Mouse (Mus musculus): ENCODE measurements around the gene Eci1. TPM values are rescaled to one million over a fixed set of nuclear protein-coding genes. Genes with fewer than 3 reads are reported as not detected.

Gene Eci1
- 137 and 157 TPM in 2 replicates for polyA plus RNA-seq (2015; fragmentation: Nextera tagmentation; extraction: Ambion mirVana)

DNA sequence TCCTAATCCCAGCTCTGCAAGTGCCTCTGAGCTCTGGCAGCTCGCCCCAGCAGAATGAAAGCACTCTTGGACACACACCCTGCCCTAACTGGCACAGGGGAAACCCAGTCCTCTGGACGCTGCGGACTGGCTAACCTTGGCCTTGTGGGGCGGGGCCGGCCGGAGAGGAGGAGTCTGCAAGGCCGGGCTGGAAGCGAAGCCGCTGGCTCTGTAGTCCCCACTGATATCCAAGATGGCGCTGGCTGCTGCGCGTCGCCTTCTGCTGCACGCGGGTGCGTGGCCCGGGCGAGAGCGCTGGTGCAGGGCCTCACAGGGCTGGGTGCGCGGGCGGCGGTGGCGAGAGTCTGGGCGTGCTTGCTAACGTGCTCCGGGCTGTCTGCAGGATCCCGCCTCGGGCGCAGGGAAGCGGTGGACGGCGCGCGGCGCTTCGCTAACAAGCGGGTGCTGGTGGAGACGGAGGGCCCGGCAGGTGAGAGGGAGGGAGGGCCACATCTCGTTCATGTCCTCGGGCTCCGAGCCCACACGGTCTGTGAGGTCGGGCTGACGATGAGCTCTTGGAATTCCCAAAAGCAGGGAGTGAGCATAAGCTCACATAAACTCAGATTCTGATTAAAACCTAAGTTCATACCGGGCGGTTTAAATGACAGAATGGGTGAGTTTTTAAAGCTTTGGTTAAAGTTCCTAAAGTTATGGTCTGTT, at the start of gene Eci1:
Gene Eci1, plus strand, starts transcription at position 171 of the 699 bp plus-strand sequence.
- WGBS, result under 1% methylated on average over 47 of the region's 48 CpGs
- ATAC-seq (ENCODE audit: insufficient read depth, low FRiP score, low read depth), result peak; percentile 98

DNA sequence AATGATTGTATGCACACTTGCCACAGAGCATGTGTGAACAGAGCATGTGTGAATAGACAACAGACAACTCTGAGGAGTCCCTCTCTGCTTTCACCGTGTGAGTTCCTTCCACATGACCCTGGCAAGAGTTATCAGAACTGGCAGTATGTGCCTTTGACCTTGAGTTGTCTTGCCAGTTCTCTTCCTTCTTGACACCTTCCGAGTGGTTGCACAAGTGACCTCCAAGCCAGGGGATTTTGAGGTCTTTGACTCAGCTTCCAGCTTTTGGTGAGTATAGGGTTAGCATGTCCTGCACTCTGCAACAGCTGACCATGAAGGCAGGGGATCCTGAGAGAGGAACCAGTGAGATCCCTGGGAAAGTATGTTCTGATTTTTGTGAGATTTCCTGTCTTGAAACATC, 47.9 kb upstream of the Eci1 start:
- Histone ChIP-seq H3K36me3 (peaks cover 12% of the 10 kb centered on the region; the same call in 1 of the 2 replicates), H3K9ac (no peak overlapping the region), H3K4me1 (no peaks in the 10 kb centered on the region), H3K27me3 (replicated peaks) (no peaks in the 10 kb centered on the region), H3K4me2 (no peak overlapping the region), H3K9me3 (no peaks in the 10 kb centered on the region), H3K4me3 (replicated peaks) (no peak overlapping the region), H3K27ac (no peak overlapping the region)
- ATAC-seq (ENCODE audit: insufficient read depth, low FRiP score, low read depth), result no peak
- WGBS, result 76% methylated on average over 2 of the region's 2 CpGs

More for the DNA sequence above, at the start of gene Eci1:
- Histone ChIP-seq H3K4me1 (peaks cover 12% of the 10 kb centered on the region), H3K27me3 (replicated peaks) (no peaks in the 10 kb centered on the region), H3K36me3 (peaks cover 27% of the 10 kb centered on the region), H3K27ac (peak within 1 kb of the TSS; percentile 95), H3K4me2 (peak within 1 kb of the TSS; percentile 62), H3K9me3 (no peaks in the 10 kb centered on the region), H3K9ac (peak within 1 kb of the TSS; percentile 94), H3K4me3 (replicated peaks) (peak within 1 kb of the TSS; percentile 86)

DNA sequence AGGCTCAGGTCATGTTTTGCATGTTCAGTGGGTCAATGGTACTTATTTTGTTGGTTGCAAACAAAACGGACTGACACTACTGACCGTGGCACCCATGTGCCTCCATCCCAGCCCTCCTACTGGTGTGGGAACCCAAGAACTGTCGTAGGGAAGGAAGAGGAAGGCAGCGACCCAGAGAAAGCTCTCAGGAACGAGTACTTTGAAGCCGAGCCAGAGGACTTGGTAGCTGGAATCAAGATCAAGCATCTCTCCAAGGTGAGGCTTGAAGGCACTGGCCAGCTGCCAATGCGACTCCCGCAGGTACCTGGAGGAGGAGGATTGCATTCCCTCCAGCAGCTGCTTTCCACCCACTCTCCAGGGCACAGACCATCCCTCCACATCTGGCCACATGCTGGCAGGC, 42.7 kb upstream of the Eci1 start:
- H3K4me1 ChIP-seq, result no peaks in the 10 kb centered on the region
- no peak overlapping the region for H3K9ac ChIP-seq
- H3K27me3 ChIP-seq (replicated peaks), result no peaks in the 10 kb centered on the region
- 0 out of 2 replicates have a peak, but pooled peaks cover 14% of the 10 kb centered on the region for H3K36me3 ChIP-seq
- H3K27ac ChIP-seq, result no peak overlapping the region
- no peaks in the 10 kb centered on the region for H3K9me3 ChIP-seq
- H3K4me3 ChIP-seq (replicated peaks), result no peak overlapping the region
- no peak for ATAC-seq (ENCODE audit: insufficient read depth, low FRiP score, low read depth)
- H3K4me2 ChIP-seq, result no peak overlapping the region
- 82% methylated on average over 8 of the region's 8 CpGs for WGBS

DNA sequence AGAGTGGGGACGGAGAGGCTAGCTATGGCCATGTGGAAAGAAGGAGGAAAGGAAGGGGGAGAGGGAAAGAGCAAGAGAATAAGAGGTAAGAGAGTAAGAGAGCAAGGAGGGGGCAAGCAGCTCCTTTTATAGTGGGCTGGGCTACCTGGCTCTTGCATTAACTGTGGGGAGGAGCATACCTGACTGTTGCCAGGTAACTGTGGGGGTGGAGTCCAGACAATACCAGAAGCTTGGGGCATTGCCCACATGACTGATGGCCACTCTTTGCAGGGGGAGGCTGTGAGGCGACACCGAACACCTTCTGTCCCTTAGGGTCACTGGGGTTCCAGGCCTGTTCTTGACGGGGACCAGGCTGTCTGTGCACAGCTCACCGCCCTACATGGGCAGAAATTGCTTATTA, 37.7 kb upstream of the Eci1 start:
- Histone ChIP-seq H3K4me1 (no peaks in the 10 kb centered on the region; the same call in 1 of the 2 replicates), H3K27ac (no peak overlapping the region), H3K9me3 (no peaks in the 10 kb centered on the region), H3K36me3 (0 out of 2 replicates have a peak, but pooled peaks cover 9% of the 10 kb centered on the region), H3K9ac (no peak overlapping the region), H3K4me2 (no peak overlapping the region), H3K4me3 (replicated peaks) (no peak overlapping the region), H3K27me3 (replicated peaks) (no peaks in the 10 kb centered on the region)
- no peak for ATAC-seq (ENCODE audit: insufficient read depth, low FRiP score, low read depth)
- WGBS, result 76% methylated on average over 5 of the region's 5 CpGs

DNA sequence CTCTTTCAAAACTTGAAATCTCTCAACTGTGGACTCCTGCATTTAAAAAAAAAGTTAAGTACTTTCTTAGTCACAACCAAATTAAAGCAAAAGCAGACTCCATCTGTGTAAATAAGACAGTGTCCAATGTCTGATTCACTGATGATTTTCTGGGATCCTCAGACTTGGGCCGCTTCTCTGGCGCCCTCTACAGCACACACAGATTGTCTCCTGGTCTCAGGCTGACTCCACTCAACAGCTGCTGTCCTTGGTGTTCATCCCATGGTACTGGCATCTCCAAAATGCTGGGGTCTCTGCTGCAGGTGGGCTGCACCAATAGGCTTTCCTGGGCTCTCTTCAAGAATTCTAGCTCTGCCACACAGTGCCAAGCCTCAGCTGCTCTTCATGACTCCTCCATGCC, 36.6 kb upstream of the Eci1 start:
- Histone ChIP-seq H3K4me1 (no peaks in the 10 kb centered on the region; the same call in 1 of the 2 replicates), H3K36me3 (0 out of 2 replicates have a peak, but pooled peaks cover 9% of the 10 kb centered on the region), H3K9ac (no peak overlapping the region), H3K4me3 (replicated peaks) (no peak overlapping the region), H3K4me2 (no peak overlapping the region), H3K27ac (no peak overlapping the region), H3K9me3 (no peaks in the 10 kb centered on the region), H3K27me3 (replicated peaks) (no peaks in the 10 kb centered on the region)
- 6% methylated on average over 2 of the region's 2 CpGs for WGBS
- no peak for ATAC-seq (ENCODE audit: insufficient read depth, low FRiP score, low read depth)

DNA sequence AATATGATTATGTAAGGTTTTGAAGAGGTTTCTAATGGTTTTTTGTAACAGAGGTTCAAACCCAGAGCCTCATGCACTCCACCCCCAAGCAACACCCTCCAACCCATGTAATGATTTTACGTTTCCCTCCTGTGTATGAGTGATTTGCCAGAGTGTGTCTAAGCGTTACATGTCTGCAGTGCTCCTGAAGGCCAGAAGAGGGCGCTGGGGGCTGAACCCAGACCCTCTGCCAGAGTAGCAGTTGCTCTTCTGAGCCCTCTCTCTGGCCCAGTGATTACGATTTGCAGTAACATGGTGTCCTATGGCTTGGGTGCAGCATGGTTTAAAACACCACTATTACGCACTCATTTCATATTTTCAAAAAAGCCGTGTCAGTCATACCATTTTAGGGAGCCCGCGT, 35.3 kb upstream of the Eci1 start:
- ATAC-seq (ENCODE audit: insufficient read depth, low FRiP score, low read depth), result no peak
- Histone ChIP-seq H3K4me3 (replicated peaks) (no peak overlapping the region), H3K9me3 (no peaks in the 10 kb centered on the region), H3K27ac (no peak overlapping the region), H3K4me1 (no peaks in the 10 kb centered on the region; the same call in 1 of the 2 replicates), H3K36me3 (0 out of 2 replicates have a peak, but pooled peaks cover 5% of the 10 kb centered on the region), H3K9ac (no peak overlapping the region), H3K4me2 (no peak overlapping the region), H3K27me3 (replicated peaks) (no peaks in the 10 kb centered on the region)
- WGBS, result 62% methylated on average over 8 of the region's 8 CpGs

DNA sequence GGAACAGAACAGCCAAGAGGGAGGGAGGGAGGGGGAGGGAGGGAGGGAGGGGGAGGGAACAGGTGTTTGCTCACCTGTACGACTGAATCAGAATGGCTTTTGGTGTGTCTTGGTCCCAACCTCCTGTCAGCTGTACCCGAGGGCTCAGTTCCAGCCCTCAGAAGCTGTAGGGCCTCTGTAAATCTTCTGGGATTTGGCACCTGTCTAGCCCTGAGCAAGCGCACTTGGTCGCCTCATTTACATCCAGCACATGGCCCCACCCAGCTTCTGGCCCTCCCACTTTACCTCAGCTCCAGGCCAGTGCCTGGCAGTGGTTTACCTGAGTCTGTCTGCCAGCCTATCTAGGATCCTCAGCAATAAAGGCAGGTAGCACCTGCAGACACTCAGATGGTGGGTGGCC, 32.9 kb upstream of the Eci1 start:
- Histone ChIP-seq H3K4me3 (replicated peaks) (no peak overlapping the region), H3K27ac (peak overlapping the region; percentile 55), H3K9ac (no peak overlapping the region), H3K36me3 (no peaks in the 10 kb centered on the region), H3K9me3 (no peaks in the 10 kb centered on the region), H3K27me3 (replicated peaks) (no peaks in the 10 kb centered on the region), H3K4me1 (no peaks in the 10 kb centered on the region; the same call in 1 of the 2 replicates), H3K4me2 (no peak overlapping the region)
- ATAC-seq (ENCODE audit: insufficient read depth, low FRiP score, low read depth), result peak; percentile 84
- WGBS, result 27% methylated on average over 4 of the region's 4 CpGs

DNA sequence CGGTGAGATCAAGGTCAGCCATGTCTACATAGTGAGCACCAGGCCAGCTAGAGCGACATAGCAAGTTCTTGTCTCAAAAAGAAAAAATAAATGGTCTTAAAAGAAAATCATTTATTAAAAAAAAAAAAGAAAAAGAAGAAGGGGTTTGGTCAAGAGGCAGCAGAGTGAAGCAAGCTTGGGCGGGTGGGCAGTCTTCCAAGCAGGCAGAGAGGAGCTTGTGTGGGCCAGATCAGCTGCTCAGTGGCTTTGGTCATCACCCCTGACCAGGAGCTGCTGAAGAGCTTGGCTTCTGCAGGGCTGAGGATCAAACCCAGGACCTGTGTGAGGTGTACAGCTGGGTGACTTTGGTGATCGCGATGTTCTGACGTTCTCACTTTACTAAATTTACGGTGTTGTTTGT, 32.0 kb upstream of the Eci1 start:
- Histone ChIP-seq H3K4me2 (no peak overlapping the region), H3K27ac (no peak overlapping the region), H3K27me3 (replicated peaks) (no peaks in the 10 kb centered on the region), H3K4me1 (no peaks in the 10 kb centered on the region; the same call in 1 of the 2 replicates), H3K9me3 (no peaks in the 10 kb centered on the region), H3K36me3 (no peaks in the 10 kb centered on the region), H3K9ac (no peak overlapping the region), H3K4me3 (replicated peaks) (no peak overlapping the region)
- WGBS, result 86% methylated on average over 7 of the region's 7 CpGs
- no peak for ATAC-seq (ENCODE audit: insufficient read depth, low FRiP score, low read depth)

DNA sequence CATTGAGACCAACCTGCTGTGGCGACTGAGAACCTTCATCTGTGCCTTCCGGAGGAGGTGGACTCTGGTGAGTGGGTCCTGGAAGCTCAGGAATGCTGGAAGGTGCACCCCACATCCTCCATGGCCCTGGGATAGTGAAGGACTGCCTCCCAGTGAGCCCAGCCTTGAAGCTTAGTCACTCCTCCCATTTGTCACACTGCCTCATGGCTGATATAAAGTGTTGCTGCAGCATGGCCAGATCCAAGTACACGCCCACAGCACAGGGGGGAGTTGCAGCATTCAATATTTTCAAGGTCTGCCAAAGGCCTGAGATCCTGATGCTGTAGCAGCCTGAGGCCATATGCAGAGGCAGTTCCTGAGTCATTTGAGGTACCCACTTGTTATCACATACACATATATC, 24.1 kb upstream of the Eci1 start:
- peaks cover 6% of the 10 kb centered on the region; the same call in 1 of the 2 replicates for H3K36me3 ChIP-seq
- no peak overlapping the region for H3K27ac ChIP-seq
- no peaks in the 10 kb centered on the region for H3K9me3 ChIP-seq
- ATAC-seq (ENCODE audit: insufficient read depth, low FRiP score, low read depth), result peak; percentile 63; the same call in 1 of the 2 replicates
- H3K27me3 ChIP-seq (replicated peaks), result no peaks in the 10 kb centered on the region
- 75% methylated on average over 3 of the region's 3 CpGs for WGBS
- no peak overlapping the region for H3K9ac ChIP-seq
- H3K4me2 ChIP-seq, result no peak overlapping the region
- no peak overlapping the region for H3K4me3 ChIP-seq (replicated peaks)
- no peaks in the 10 kb centered on the region for H3K4me1 ChIP-seq

DNA sequence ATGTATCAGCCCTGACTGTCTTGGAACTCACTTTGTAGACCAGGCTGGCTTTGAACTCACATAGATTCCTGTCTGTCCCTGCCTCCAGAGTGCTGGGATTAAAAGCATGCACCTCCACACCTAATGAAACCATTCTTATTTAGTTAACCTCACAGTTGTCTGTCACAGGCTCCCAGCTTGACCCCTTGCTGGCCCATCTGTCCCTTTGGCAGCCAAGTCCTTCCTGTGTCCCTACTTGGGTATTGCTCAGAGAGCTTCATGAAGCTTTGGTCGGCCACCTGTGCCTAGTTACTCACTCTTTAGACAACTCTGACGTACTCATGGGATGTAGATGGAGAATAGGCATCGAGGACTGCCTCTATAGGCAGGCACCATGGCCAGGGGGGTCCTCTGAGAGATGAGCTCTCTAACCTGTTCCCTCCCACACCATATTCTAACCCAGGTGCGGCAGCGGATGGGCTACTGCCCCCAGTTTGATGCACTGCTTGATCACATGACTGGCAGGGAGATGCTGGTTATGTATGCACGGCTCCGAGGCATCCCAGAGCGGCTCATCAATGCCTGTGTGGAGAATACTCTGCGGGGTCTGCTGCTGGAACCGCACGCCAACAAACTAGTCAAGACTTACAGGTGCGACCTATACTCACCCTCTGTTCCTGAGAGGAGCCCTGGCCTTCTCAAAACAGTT, 19.2 kb upstream of the Eci1 start:
- Histone ChIP-seq H3K9me3 (no peaks in the 10 kb centered on the region), H3K36me3 (peaks cover 25% of the 10 kb centered on the region), H3K4me1 (no peaks in the 10 kb centered on the region), H3K27ac (no peak overlapping the region), H3K4me3 (replicated peaks) (no peak overlapping the region), H3K4me2 (no peak overlapping the region), H3K9ac (no peak overlapping the region), H3K27me3 (replicated peaks) (no peaks in the 10 kb centered on the region)
- 88% methylated on average over 12 of the region's 12 CpGs for WGBS
- no peak for ATAC-seq (ENCODE audit: insufficient read depth, low FRiP score, low read depth)

DNA sequence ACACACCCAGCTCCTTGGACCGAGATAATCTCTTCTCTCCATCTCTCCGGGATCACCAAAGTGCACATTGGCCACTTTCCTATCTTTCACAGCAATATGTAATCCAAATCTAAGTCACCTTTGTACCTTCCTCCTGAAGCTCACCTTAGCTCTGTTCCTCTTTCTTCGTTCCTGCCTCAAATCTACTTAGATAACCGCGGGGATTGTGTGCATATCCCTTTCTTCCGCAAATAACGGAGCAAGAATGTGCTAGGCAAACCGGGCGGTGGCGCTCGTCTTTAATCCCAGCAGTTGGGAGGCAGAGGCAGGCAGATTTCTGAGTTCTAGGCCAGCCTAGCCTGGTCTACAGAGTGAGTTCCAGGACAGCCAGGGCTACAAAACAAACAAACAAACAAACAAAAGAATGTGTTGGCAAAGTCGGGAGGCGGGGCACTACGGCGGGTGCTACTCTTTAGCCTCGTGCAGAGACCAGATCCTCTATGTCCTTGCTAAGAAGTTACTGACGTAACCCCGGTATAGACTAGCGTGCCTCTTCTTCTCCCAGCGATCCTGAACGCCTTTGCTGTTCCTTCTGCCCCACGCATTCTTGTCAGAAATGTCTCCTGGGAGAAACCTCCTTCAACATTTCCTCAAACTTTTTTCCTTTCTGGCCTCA, 12.8 kb upstream of the Eci1 start:
- Histone ChIP-seq H3K4me3 (replicated peaks) (peak overlapping the region; percentile 79), H3K4me2 (peak overlapping the region; percentile 63), H3K9me3 (no peaks in the 10 kb centered on the region), H3K9ac (peak overlapping the region; percentile 61; the same call in 1 of the 2 replicates), H3K4me1 (peaks cover 17% of the 10 kb centered on the region), H3K36me3 (peaks cover 16% of the 10 kb centered on the region), H3K27ac (peak overlapping the region; percentile 95), H3K27me3 (replicated peaks) (no peaks in the 10 kb centered on the region)
- 27% methylated on average over 22 of the region's 22 CpGs for WGBS
- peak; percentile 15; the same call in 1 of the 2 replicates for ATAC-seq (ENCODE audit: insufficient read depth, low FRiP score, low read depth)

Data from stomach, embryonic 15.5 days (tissue).